Mouse (Mus musculus) neutrophil, adult 5-6 weeks (primary cell): ENCODE data around the gene 4930516K23Rik. TPM values are rescaled to one million over a fixed set of nuclear protein-coding genes. Genes with fewer than 3 reads are reported as not detected.

Source experiments
- ATAC-seq: fragments of 151-379, 151-347 bp; 2 replicates; pipeline ENCODE4 v1.8.0; 2017; ENCODE audit warnings: mild to moderate bottlenecking, moderate TSS enrichment; ENCODE audit not compliant: insufficient number of reproducible peaks, poor library complexity, low FRiP score, severe bottlenecking; ENCODE audit errors: extremely low read depth
- total RNA-seq: library from RNA; stranded (forward); fragments of 200-1000 nt; gene quantifications from 2 replicates; pipeline ENCODE4 v1.2.3, GENCODE M21; 2017

The 4930516K23Rik gene
- not detected in 2 replicates for total RNA-seq

- no peak for ATAC-seq
Measured at GRCm38 (mm10) chr7:104061345-104061744, at the start of gene 4930516K23Rik. Gene 4930516K23Rik (minus strand): TSS chr7:104061445.

DNA sequence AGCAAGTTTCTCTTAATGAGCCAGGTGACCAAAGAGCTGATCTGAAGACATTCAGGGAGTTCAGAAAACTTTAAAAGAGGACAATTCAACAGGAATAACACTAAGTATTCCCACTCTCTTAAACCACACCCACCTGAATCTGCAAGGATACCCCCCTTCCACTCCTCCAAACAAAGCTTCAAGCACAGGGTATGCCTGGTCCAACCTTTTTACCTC, 43.4 kb upstream of the 4930516K23Rik start, which contains the start of gene Olfr646:
TSS of gene Olfr646 (plus strand) at position 117 of the 216 bp plus-strand sequence.
- ATAC-seq, result no peak

DNA sequence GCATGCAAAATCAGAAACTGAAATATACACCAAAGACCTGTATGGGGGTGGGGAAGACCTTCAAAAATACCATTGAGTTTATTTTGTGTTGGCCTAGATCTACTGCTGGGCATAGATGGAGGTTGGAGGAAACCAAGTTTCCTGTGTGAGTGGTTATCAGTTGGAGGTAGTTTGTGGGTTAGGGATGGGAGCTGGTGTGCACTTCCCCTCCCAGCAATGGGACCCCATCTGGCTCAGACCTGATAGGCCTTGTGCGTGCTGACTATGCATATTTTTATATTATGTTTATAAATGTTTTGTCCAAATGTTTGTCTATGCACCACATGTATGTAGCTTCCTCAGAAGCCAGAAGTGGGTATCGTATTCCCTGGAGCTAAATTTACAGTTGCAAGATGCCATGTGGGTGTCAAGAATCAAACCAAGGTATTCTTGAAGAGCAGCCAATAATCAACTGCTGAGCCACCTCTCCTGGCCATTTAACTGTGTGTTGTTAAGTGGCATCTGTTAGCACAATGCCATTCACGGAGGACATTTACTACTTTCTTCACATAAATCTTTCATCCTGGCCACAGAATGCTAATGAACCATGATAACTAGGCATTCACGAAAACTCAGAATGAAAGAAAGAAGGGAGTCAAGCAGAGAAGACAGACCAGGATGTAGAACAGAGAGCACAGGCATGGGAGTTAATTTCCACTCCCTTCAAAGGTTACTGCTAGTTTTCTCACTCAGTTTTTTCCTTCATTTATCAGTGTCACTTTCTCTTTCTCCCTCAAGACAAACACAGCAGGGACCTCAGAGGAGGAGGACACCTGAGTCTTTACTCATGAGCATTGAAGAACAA, 42.9 kb upstream of the 4930516K23Rik start:
- ATAC-seq, result no peak

GRCm38 (mm10) chr7:104085365-104085764, 24.1 kb upstream of the 4930516K23Rik start, which contains the start of gene Olfr645:
Gene Olfr645 (minus strand): TSS chr7:104085465.
- no peak for ATAC-seq

DNA sequence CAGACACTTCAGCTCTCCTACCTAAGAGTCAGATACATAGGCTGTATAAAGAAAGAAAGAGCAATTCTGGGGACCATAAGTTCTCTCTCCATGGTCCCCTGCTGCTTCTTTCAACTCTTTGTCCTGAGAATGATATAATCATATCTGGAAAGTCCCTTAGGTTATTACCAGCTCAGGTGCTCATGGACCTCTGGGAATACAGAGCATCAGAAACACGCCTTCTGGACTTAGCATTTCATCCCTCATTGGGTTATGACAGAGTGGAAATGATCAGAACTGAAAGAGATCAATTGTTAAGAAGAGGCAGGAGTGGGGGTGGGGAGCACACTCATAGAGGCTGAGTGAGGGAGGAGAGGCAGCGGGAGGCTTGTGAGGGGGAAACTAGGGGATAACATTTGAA, 10.5 kb upstream of the 4930516K23Rik start, which contains the start of gene Olfr644:
TSS of gene Olfr644 (minus strand) at position 101 of the 400 bp plus-strand sequence.
- no peak for ATAC-seq

GRCm38 (mm10) chr7:104059215-104059614, 2.0 kb downstream of the 4930516K23Rik start:
- no peak for ATAC-seq

DNA sequence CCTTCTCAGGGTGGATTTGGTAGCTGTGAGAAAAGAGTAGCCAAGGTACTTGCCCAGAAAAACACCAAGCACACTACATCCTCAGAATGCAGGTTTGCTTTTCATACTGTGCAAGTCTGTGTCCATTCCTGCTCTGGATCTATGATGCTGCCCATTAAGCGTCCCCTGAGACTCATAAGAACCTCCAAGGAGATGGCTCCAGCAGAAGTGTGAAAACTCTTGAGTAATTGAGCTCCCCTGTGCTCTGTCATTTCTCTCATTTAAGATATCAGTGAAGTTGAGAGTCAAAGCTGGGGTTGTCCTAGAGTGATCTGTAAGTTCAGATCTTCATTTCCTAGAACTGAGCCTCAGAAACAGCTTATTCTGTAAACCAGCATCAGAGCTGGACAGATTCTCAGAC, 8.7 kb downstream of the 4930516K23Rik start, which contains the start of gene Olfr642:
TSS of gene Olfr642 (minus strand) at position 101 of the 400 bp plus-strand sequence.
- ATAC-seq, result no peak

GRCm38 (mm10) chr7:104050745-104051144, 10.5 kb downstream of the 4930516K23Rik start:
- no peak for ATAC-seq

GRCm38 (mm10) chr7:104035145-104035544, 26.1 kb downstream of the 4930516K23Rik start, which contains the start of gene Olfr641:
Gene Olfr641 (plus strand): TSS chr7:104035445.
- ATAC-seq, result no peak

- ATAC-seq, result no peak
Measured at GRCm38 (mm10) chr7:104026978-104027377, 34.3 kb downstream of the 4930516K23Rik start.

DNA sequence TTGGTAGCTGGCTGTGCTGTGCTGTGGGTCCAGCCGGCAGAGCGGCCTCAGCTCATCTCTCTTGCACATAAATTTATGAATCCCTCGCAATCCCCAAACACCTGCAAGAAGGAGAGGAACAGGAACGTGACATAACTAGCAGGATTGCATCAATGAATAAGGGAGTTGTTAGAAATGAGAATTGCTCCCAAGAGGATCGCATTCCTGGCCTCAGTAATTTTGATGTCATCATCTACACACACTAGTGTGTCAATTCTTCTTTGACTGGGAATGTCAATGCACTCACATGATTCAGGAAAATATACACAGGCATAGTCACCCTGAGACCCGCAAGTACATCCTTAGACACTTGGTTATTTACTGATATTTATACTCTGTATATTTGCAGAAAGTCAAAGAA, 35.8 kb downstream of the 4930516K23Rik start, which contains the start of gene Olfr640:
TSS of gene Olfr640 (minus strand) at position 101 of the 400 bp plus-strand sequence.
- ATAC-seq, result no peak

DNA sequence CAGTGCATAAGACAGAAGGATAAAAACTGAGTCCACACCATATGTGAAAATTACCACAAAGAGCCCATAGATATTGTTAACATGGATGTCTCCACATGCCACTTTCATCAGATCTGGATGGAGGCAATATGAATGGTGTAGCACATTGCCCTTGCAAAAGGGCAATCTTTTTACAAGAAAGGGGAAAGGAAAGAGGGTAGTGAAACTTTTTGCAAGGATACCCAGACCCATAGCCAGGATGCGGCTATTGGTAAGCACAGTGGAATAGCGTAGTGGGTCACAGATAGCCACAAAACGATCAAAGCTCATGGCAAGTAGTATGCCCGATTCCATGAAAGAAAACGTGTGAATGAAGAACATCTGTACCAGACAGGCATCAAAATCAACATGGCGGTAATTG, 39.6 kb downstream of the 4930516K23Rik start:
- ATAC-seq, result no peak

DNA sequence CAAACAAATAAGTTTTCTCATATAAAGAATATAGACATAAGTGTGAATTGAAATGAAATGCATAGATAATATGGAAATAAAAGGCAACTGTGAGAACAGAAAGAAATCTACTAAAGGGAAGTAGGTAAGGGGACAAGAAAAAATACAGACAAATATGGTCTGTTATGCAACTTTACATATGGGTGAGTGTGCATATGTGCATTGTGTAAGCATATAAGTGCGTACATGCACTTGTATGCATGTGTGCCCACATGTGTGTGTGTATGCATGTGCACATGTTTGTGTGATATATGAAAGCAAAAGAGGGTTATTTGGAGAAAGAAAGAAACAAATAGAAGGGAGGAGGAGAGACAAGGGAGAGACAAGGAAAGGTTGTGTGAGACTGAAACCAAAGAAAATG, 42.3 kb downstream of the 4930516K23Rik start:
- ATAC-seq, result no peak

GRCm38 (mm10) chr7:104017203-104017602, 44.0 kb downstream of the 4930516K23Rik start, which contains the start of gene Olfr639:
Gene Olfr639 (minus strand): TSS chr7:104017303.
- ATAC-seq, result no peak

Other genes with a start within 250 kb of the 4930516K23Rik start
- gene Hbb-bt, start 247.4 kb downstream of the 4930516K23Rik start, total RNA-seq, result 1,968 and 2,313 TPM in 2 replicates
- gene Hbb-bs, start 233.3 kb downstream of the 4930516K23Rik start, total RNA-seq, result 10,177 and 10,178 TPM in 2 replicates
- gene Hbb-bh2, start 220.9 kb downstream of the 4930516K23Rik start, total RNA-seq, result not detected in 2 replicates
- not detected in 2 replicates for gene Hbb-bh1, start 218.3 kb downstream of the 4930516K23Rik start, total RNA-seq
- not detected in 2 replicates for gene Hbb-y, start 208.2 kb downstream of the 4930516K23Rik start, total RNA-seq
- gene Olfr66, start 175.2 kb downstream of the 4930516K23Rik start, total RNA-seq, result 0.12 TPM in 1 of 2 replicates, not detected in the other
- gene Olfr64, start 167.0 kb downstream of the 4930516K23Rik start, total RNA-seq, result not detected in 2 replicates
- not detected in 2 replicates for gene Olfr65, start 158.0 kb downstream of the 4930516K23Rik start, total RNA-seq
- not detected in 2 replicates for gene Olfr631, start 132.6 kb downstream of the 4930516K23Rik start, total RNA-seq
- not detected in 2 replicates for gene Olfr632, start 127.1 kb downstream of the 4930516K23Rik start, total RNA-seq
- gene Olfr633, start 117.0 kb downstream of the 4930516K23Rik start, total RNA-seq, result not detected in 2 replicates
- not detected in 2 replicates for gene Olfr635, start 90.3 kb downstream of the 4930516K23Rik start, total RNA-seq
- not detected in 2 replicates for gene Olfr638, start 62.7 kb downstream of the 4930516K23Rik start, total RNA-seq
- gene Olfr639, start 44.1 kb downstream of the 4930516K23Rik start, total RNA-seq, result not detected in 2 replicates
- 0.12 TPM in 1 of 2 replicates, not detected in the other for gene Olfr640, start 35.9 kb downstream of the 4930516K23Rik start, total RNA-seq
- not detected in 2 replicates for gene Olfr641, start 26.0 kb downstream of the 4930516K23Rik start, total RNA-seq
- 0.12 TPM in 1 of 2 replicates, not detected in the other for gene Olfr642, start 8.8 kb downstream of the 4930516K23Rik start, total RNA-seq
- gene Olfr644, start 10.4 kb upstream of the 4930516K23Rik start, total RNA-seq, result not detected in 2 replicates
- gene Olfr645, start 24.0 kb upstream of the 4930516K23Rik start, total RNA-seq, result not detected in 2 replicates
- not detected in 2 replicates for gene Olfr646, start 43.4 kb upstream of the 4930516K23Rik start, total RNA-seq
- gene Ubqln5, start 68.4 kb upstream of the 4930516K23Rik start, total RNA-seq, result not detected in 2 replicates
- gene Olfr643, start 76.0 kb upstream of the 4930516K23Rik start, total RNA-seq, result not detected in 2 replicates
- not detected in 2 replicates for gene Ubqln3, start 81.8 kb upstream of the 4930516K23Rik start, total RNA-seq
- not detected in 2 replicates for gene Ubqlnl, start 89.1 kb upstream of the 4930516K23Rik start, total RNA-seq
- not detected in 2 replicates for gene Olfm5, start 103.4 kb upstream of the 4930516K23Rik start, total RNA-seq
- gene Olfr648, start 121.9 kb upstream of the 4930516K23Rik start, total RNA-seq, result 0.12 TPM in 1 of 2 replicates, not detected in the other
- not detected in 2 replicates for gene Olfr649, start 134.5 kb upstream of the 4930516K23Rik start, total RNA-seq
- gene Trim6, start 157.3 kb upstream of the 4930516K23Rik start, total RNA-seq, result 1.3 and 2.3 TPM in 2 replicates
- gene Trim34a, start 183.0 kb upstream of the 4930516K23Rik start, total RNA-seq, result 202 and 211 TPM in 2 replicates
- gene Trim5, start 226.6 kb upstream of the 4930516K23Rik start, total RNA-seq, result 71.1 and 78.2 TPM in 2 replicates